Mouse (Mus musculus) forebrain, embryonic 11.5 days (tissue): ENCODE measurements around the gene Hdac9. TPM values are rescaled to one million over a fixed set of nuclear protein-coding genes. Genes with fewer than 3 reads are reported as not detected.

Experiments
- ATAC-seq: fragments of 200-750 bp; cut with Nextera tagmentation; replicated peaks from 2 replicates; pipeline ENCODE4 v1.8.0; 2017; ENCODE audit warnings: moderate TSS enrichment; ENCODE audit not compliant: low FRiP score
- DNase-seq: peaks from one replicate; pipeline ENCODE4 v3.0.0-alpha.2; 2017; ENCODE audit warnings: low spot score
- H3K27ac ChIP-seq: fragments of 300-500 bp; sonication (generic); 2 replicates; pipeline ENCODE4 v1.5.1; 2014; ENCODE audit warnings: low read depth, low read length
- H3K27me3 ChIP-seq: fragments of 300-500 bp; sonication (generic); 2 replicates; pipeline ENCODE4 v1.6.1; 2014; ENCODE audit warnings: mild to moderate bottlenecking, low read length, mixed read lengths; ENCODE audit not compliant: control insufficient read depth, insufficient read depth
- H3K36me3 ChIP-seq: fragments of 300-500 bp; sonication (generic); 2 replicates; pipeline ENCODE4 v1.6.1; 2014; ENCODE audit warnings: mild to moderate bottlenecking, low read length, moderate library complexity, mixed read lengths; ENCODE audit not compliant: control insufficient read depth, insufficient read depth
- H3K4me1 ChIP-seq: fragments of 300-500 bp; sonication (generic); replicated peaks from 2 replicates; pipeline ENCODE4 v1.6.1; 2014; ENCODE audit warnings: low read length, mixed read lengths; ENCODE audit not compliant: control insufficient read depth, insufficient read depth
- H3K4me2 ChIP-seq: fragments of 300-500 bp; sonication (generic); 2 replicates; pipeline ENCODE4 v1.6.1; 2014; ENCODE audit warnings: low read depth, mild to moderate bottlenecking, low read length, moderate library complexity, mixed read lengths; ENCODE audit not compliant: severe bottlenecking
- H3K4me3 ChIP-seq: fragments of 300-500 bp; sonication (generic); 2 replicates; pipeline ENCODE4 v1.5.1; 2014; ENCODE audit warnings: low read depth, low read length
- H3K9ac ChIP-seq: fragments of 300-500 bp; sonication (generic); 2 replicates; pipeline ENCODE4 v1.6.1; 2014; ENCODE audit warnings: low read length
- H3K9me3 ChIP-seq: fragments of 300-500 bp; sonication (generic); 2 replicates; pipeline ENCODE4 v1.6.1; 2016; ENCODE audit warnings: low read length, mixed read lengths; ENCODE audit not compliant: control insufficient read depth
- WGBS: fragments of 180-500 bp; shearing (Covaris S2); extraction: QIAGEN DNeasy Blood & Tissue Kit; methylation state at CpG from one replicate; pipeline ENCODE4 v1.1.7; 2014; 5-methylcytosine and 5-hydroxymethylcytosine counted together
- polyA plus RNA-seq: library from polyadenylated mRNA; unstranded; fragments of >200 nt; fragmentation: Nextera tagmentation; extraction: Ambion mirVana; gene quantifications from 2 replicates; pipeline ENCODE4 v1.2.1, GENCODE M21; 2014

Gene Hdac9
- polyA plus RNA-seq, 1 experiment from 2014 or later: 9.6 TPM

- Histone ChIP-seq H3K4me2 (no peak overlapping the region), H3K36me3 (no peaks in the 10 kb centered on the region), H3K9me3 (no peaks in the 10 kb centered on the region), H3K27me3 (no peaks in the 10 kb centered on the region), H3K4me3 (no peak overlapping the region), H3K27ac (no peak overlapping the region), H3K9ac (no peak overlapping the region), H3K4me1 (no peaks in the 10 kb centered on the region)
- ATAC-seq (no peak), DNase-seq (no peak)
Observed at GRCm38 (mm10) chr12:34801752-34802151, 115.1 kb downstream of the Hdac9 start.

DNA sequence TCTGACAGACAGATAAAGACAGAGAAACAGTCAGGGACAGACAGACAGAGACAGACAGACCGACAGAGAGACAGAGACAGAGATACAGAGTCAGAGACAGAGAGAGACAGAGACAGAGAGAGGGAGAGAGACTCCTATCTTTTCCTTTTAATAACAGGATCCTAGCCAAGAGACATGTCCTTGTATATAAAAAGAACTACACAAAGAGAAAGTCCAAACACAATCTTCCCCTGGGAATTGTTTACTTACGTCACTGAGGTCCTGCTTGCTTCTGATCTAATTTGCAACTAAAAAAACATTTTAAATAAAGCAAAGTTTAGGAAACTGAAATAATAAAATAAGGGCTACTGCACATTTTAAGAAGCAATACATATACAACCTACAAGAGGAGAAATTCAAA, 119.5 kb downstream of the Hdac9 start:
- H3K27ac ChIP-seq: no peak overlapping the region
- no peaks in the 10 kb centered on the region for H3K36me3 ChIP-seq
- no peak overlapping the region for H3K9ac ChIP-seq
- H3K4me3 ChIP-seq: no peak overlapping the region
- WGBS: 55% methylated on average over 2 of the region's 2 CpGs
- H3K4me2 ChIP-seq: no peak overlapping the region
- DNase-seq (no peak), ATAC-seq (no peak)
- no peaks in the 10 kb centered on the region for H3K27me3 ChIP-seq
- H3K9me3 ChIP-seq: no peaks in the 10 kb centered on the region
- H3K4me1 ChIP-seq: no peaks in the 10 kb centered on the region

GRCm38 (mm10) chr12:34795487-34795886, 121.4 kb downstream of the Hdac9 start:
- Histone ChIP-seq H3K36me3 (no peaks in the 10 kb centered on the region), H3K9ac (no peak overlapping the region), H3K27ac (no peak overlapping the region), H3K27me3 (no peaks in the 10 kb centered on the region), H3K9me3 (no peaks in the 10 kb centered on the region), H3K4me1 (no peaks in the 10 kb centered on the region), H3K4me3 (no peak overlapping the region), H3K4me2 (no peak overlapping the region)
- WGBS: 62% methylated on average over 4 of the region's 4 CpGs
- no peak for ATAC-seq
- DNase-seq: no peak

- no peak overlapping the region for H3K9ac ChIP-seq
- no peaks in the 10 kb centered on the region for H3K9me3 ChIP-seq
- WGBS: 72% methylated on average over 3 of the region's 3 CpGs
- no peaks in the 10 kb centered on the region for H3K27me3 ChIP-seq
- no peaks in the 10 kb centered on the region for H3K36me3 ChIP-seq
- no peak for ATAC-seq
- no peak overlapping the region for H3K4me2 ChIP-seq
- no peaks in the 10 kb centered on the region for H3K4me1 ChIP-seq
- H3K4me3 ChIP-seq: no peak overlapping the region
- no peak overlapping the region for H3K27ac ChIP-seq
- no peak for DNase-seq
Observed at GRCm38 (mm10) chr12:34792113-34792452, 124.8 kb downstream of the Hdac9 start.

- no peak overlapping the region for H3K9ac ChIP-seq
- no peaks in the 10 kb centered on the region for H3K36me3 ChIP-seq
- DNase-seq: no peak
- H3K9me3 ChIP-seq: no peaks in the 10 kb centered on the region
- 81% methylated on average over 10 of the region's 10 CpGs for WGBS
- ATAC-seq: no peak
- no peak overlapping the region for H3K4me2 ChIP-seq
- no peaks in the 10 kb centered on the region for H3K4me1 ChIP-seq
- no peaks in the 10 kb centered on the region for H3K27me3 ChIP-seq
- H3K27ac ChIP-seq: no peak overlapping the region
- no peak overlapping the region for H3K4me3 ChIP-seq
Observed at GRCm38 (mm10) chr12:34791213-34792112, 125.4 kb downstream of the Hdac9 start.

DNA sequence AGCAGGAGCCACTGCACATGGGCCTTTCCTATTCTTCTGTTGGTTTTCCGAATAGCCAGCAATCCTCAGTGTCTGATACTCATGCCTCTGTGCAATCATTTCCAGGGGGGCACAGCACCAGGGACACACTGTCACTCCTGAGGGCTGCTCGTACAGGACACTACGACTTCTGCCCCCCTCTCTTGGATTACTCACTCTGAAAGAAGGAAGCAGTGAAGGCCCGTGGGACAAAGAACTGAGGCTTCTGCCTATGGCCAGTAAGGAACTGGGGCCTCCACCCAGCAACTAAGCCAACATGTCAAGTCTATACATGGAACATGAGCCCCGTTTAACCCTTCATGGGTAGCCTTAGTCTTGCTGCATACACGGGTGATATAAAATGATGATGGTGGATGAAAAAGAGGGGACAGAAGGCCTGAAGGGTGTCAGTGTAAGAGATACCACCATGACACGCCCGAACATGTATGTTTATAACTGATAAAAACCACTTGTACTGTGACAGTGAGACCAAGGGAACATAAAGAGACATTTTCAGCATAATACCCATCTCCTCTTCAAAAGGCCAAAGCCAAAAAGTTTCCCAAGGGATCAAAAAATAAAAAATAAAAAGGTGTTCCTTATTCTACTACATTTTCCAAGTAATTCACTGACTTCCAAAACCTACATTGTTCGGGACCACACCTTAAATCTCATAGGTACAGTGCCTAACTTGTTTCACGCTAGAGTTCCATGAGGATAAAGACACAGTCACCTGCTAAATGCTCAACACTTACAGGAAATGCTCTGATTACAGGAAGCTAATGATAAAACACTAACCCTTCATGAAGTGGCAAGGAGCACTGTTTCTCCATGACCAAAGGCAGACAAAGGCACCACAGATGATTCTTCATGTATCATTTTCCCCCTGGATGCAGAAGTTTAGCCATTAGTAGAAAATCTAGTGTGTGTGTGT, 127.6 kb downstream of the Hdac9 start:
- Histone ChIP-seq H3K4me2 (no peak overlapping the region), H3K9me3 (no peaks in the 10 kb centered on the region), H3K9ac (no peak overlapping the region), H3K27ac (no peak overlapping the region), H3K4me1 (no peaks in the 10 kb centered on the region), H3K4me3 (no peak overlapping the region), H3K27me3 (no peaks in the 10 kb centered on the region), H3K36me3 (no peaks in the 10 kb centered on the region)
- DNase-seq (no peak), ATAC-seq (no peak)
- 87% methylated on average over 10 of the region's 10 CpGs for WGBS

DNA sequence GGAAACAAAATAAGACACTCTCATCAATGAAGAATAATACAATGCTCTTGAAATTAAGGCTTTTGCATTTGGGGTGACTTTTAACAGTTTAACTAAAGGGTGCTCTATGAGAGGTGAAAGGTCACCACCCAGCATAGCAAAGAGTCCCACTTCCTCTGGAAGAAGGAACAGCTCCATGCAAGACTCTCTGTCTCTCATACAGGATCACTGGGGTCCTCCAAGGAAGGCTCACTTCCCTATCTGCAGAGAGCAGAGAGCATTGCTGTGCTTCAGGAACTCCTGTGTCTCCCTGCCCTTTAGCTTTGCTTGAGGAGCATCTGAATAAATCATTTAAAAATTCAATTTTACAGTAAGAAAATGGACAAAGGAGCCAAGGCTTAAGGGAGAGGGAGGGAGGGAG, 129.5 kb downstream of the Hdac9 start:
- H3K4me3 ChIP-seq: no peak overlapping the region
- DNase-seq: no peak
- no peak for ATAC-seq

GRCm38 (mm10) chr12:34783574-34783973, 133.3 kb downstream of the Hdac9 start:
- no peaks in the 10 kb centered on the region for H3K9me3 ChIP-seq
- 91% methylated on average over 6 of the region's 6 CpGs for WGBS
- H3K36me3 ChIP-seq: no peaks in the 10 kb centered on the region
- no peak overlapping the region for H3K4me3 ChIP-seq
- H3K27me3 ChIP-seq: no peaks in the 10 kb centered on the region
- no peak for DNase-seq
- H3K4me2 ChIP-seq: no peak overlapping the region
- H3K27ac ChIP-seq: no peak overlapping the region
- H3K4me1 ChIP-seq: no peaks in the 10 kb centered on the region
- ATAC-seq: no peak
- no peak overlapping the region for H3K9ac ChIP-seq

More for the DNA sequence above, 129.5 kb downstream of the Hdac9 start:
- no peaks in the 10 kb centered on the region for H3K36me3 ChIP-seq
- no peaks in the 10 kb centered on the region for H3K4me1 ChIP-seq
- no peaks in the 10 kb centered on the region for H3K9me3 ChIP-seq
- H3K4me2 ChIP-seq: no peak overlapping the region
- no peak overlapping the region for H3K9ac ChIP-seq
- H3K27ac ChIP-seq: no peak overlapping the region
- no peaks in the 10 kb centered on the region for H3K27me3 ChIP-seq
